Mouse (Mus musculus) layer of hippocampus, adult 8-10 months (tissue): ENCODE results near the gene Foxred1. TPM values are rescaled to one million over a fixed set of nuclear protein-coding genes. Genes with fewer than 3 reads are reported as not detected.

Experiments used
- DNase-seq, 2 experiments: peaks; one replicate each; pipeline ENCODE4 v3.0.0; 2022; ENCODE audit warnings: low spot score in 2 of 2
- total RNA-seq, 4 experiments: library from RNA; stranded (reverse); gene quantifications; 2 replicates each; pipeline ENCODE4 v1.2.4; 2022

The Foxred1 gene
- 10 to 100 TPM; 33.3 to 46.1 (median 38.3) TPM for total RNA-seq

- DNase-seq: peak; percentile 98 to 99
Measured at GRCm38 (mm10) chr9:35210542-35211474, at the start of gene Foxred1. TSS of gene Foxred1 (minus strand) at chr9:35211055.

DNA sequence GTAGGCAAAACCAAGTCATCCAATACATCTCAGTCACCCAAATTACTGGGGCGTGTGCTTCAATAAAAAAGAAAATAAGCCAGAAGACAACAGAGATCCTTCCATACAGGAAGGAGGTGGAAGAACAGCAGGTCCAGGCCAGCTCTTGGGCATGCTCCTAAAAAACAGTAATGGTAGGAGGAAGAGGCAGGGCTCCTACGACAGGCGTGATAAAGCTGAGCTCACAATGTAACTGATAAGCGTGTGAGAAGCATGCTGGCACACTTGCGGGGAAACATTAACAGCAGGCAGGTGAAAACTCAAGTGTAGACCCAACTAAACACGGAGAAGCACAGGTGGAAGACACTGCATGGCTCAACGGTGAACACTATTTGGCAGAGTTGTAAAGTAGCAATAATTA is 46.5 kb upstream of the Foxred1 start:
- DNase-seq: no peak

DNA sequence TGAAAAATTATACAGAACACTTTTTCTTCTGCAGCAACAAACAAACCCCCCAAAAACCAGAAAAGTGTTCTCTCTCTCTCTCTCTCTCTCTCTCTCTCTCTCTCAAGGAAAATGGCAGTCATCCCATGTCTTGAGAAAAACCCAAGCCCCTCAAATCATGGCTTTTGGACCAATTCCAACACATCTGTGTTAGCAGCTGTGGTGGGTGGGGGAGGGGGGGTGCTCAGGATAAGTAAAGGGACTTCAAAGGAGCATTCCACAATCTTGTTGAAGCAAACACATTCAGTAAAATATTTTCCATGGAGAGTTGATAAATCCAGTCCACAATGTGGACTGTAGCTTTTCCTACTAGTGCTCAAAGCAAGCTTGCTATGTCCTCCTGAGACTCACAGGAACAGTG is 38.6 kb upstream of the Foxred1 start:
- no peak for DNase-seq

DNA sequence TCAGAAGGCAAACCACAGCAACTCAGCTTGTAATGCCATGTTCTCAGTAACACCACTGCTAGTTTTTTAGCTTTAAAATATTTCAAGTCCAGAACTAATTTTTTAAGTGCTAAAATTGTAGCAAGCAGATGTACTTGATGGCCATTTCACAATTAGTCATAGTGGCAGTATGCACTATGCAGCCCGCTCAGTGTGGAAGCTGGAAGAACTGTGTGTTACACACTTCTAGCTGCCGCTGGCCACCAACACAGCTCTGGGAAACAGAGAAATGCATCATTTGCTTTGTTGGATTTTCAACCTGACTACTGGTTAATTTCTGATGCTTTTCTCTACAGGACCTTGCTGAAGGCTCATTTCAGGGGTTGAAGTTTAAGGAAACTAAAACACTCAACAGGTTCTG is 36.5 kb upstream of the Foxred1 start:
- no peak for DNase-seq

DNA sequence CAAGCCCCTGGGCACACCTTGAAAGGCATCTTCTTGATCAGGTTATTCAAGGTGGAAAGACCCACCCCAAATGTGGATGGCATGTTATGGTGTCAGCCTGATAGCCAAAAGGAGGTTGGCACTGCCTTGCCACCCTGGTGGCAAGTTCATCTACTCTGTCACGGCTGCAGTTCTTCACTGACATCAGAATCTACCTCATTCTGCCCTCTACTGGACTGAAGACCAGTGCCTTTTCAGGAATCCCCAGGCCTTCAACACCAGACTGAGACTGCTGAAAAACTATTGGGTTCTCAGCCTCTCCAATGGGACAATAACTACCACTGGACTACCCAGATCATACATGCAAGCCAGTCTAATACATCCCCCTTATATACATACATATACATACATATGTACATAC is 28.9 kb upstream of the Foxred1 start:
- no peak for DNase-seq

DNA sequence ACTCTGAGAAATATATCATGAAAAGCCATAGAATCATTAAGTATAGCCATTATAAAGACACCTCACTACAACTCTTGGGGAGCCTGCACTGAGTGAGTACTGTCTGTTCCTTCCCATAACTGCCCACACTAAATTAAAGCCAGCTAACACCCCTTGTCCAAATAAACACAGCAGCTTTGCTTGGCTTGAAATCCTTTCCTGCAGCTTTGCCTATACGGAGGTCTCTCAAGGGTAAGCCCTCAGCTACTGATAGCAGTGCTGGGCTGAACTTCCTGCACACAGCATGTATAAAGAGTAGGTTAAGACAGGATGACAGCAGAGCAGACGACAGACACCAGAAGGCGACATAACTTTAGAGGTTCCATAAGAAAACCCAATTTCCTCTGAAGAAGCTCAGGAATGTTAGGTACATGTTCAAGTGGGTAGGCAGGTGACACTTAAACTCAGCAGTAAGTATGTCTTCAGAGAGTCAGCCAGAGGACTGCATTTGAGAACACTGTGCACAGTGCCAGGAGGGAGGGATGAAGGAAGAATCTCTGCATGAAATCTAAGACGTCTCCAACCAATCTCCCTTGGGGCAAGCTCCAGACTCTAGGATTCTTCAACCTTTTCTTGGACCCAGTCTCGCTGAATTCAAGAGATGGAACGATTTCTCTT is 28.2 kb upstream of the Foxred1 start:
- DNase-seq: no peak

DNA sequence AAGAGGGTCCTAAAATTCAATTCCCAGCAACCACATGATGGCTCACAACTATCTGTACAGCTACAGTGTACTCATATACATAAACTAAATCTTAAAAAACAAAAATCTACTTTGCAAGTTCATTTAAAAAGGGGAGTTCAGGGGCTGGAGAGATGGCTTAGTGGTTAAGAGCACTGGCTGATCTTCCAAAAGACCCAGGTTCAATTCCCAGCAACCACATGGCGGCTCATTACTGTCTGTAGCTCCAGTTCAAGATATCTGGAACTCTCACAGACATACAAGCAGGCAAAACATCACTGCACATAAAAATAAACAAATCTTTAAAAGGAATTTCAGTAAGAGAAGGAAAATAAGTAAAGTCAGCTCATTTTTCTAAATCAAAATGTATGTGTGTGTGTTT is 27.5 kb upstream of the Foxred1 start:
- DNase-seq: no peak

- DNase-seq: no peak
Measured at GRCm38 (mm10) chr9:35235996-35236395, 25.1 kb upstream of the Foxred1 start.

DNA sequence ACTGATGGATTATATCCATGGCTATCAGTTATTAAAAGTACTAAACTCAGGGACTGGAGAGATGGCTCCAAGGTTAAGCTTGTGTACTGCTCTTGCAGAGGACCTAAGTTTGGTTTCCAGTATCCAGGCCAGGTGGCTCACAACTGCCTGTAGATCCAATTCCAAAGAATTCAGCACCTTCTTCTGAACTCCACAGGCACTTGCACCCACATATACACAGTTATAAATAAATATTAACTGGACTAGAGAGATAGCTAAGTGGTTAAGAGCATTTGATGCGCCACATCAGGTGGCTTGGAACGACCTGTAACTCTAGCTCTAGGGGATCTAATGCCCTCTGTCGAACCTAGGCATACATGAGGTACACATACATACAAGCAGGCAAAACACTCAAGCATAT is 17.8 kb upstream of the Foxred1 start:
- DNase-seq: no peak

DNA sequence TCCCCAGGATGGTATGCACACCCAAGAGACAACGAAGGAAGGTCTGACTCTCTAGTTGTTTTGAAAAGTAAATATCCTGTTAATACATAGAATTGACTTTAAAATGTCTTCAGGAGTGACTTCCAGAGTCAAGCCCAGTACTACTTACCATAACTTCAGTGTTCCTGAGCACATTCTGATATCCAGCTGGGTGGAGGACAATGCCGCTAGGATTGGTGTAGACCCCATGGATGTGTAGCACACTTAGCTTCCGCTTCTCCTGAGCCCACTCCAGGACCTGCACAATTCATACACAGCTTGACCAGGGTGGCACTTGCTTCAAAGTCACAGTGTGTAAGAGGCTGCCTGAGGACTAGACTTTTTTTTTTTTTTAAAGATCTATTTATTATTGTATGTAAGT is 12.6 kb upstream of the Foxred1 start:
- DNase-seq: no peak

GRCm38 (mm10) chr9:35217963-35218362 is 7.1 kb upstream of the Foxred1 start:
- no peak for DNase-seq

GRCm38 (mm10) chr9:35211573-35212511 is 987 bp upstream of the Foxred1 start:
- DNase-seq: no peak

DNA sequence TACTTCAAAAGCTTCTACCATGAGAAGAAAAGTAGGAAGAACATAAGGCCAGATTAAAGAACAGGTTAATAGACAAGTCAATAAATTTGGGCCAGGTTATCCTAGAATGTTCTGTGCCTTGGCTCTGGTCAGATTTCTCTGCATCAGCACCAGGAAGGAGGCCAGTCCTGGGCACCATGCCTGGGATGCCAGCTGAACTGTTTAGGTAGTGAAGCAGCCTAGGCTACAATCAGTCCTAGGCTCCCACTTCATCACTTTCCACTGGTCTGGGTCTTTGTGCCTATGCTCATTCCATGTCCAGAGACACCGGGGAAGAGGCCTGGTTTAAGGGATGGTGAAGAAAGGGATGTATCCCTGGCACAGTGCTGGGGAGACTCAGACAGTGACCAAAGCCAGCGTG is 6.4 kb downstream of the Foxred1 start:
- no peak for DNase-seq

GRCm38 (mm10) chr9:35203536-35203935 is 7.3 kb downstream of the Foxred1 start:
- DNase-seq: no peak

DNA sequence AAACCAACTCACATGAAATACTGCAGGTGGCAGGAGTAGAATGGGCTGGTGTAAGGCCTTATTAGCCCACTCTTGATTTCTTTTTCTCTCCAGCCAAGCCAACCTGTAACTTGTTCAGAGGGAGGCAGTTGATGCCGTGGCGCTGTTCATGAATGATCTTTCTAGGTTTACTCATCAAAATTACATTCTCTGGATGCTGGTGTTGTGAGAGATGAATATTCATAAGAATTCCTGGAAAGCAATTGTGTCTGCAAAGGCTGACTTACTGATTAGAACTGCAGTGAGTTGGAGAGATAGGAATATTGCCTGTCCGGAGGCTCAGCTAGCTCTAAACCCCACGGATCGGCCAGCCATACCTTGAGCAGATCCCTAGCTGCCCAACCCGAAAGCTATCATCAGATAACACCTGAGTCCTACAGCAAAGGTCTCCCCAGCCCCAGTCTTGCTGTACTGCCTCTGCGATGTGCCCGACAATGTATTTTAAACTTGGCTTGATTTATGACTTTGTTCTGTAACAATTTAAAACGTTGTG is 10.3 kb downstream of the Foxred1 start:
- DNase-seq: no peak

DNA sequence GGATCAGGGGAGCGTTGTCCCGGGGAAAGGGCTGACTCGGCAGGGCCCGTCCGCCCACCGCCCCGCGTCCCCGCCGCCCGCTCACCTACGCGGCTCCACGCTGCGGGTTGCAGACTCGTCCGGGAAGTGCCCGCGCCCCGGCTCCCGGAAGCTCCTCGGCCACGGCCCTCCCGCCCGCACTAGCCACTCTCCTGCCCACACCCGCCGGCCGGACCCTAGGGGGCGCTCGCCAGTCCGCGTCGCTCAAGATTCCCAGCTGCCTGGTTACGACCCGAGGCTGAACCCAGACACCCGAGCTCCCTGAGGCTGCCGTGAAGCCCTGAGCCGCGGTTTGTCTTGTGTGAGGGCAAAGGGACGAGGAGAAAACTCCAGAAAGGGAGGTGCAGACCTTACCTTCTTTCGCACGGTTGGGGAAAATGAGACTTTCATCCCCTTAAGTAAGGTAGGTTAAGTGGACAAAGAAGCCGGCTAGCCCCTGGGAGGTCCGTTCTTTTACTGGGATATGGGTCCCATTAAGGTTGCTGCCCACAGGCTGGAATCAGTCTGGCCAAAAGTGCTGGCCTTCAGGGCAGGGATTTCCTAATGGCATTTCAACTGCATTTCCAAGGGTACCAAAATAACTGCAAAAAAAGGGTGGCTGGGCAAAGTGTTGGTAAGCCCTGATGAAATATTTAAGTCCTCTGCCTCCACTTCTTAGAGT is 10.9 kb downstream of the Foxred1 start, which contains the start of the genes Srpr and Tirap:
Gene Srpr, plus strand, starts transcription at position 404 of the 700 bp plus-strand sequence.
Gene Tirap, minus strand, starts transcription at position 520 of the 700 bp plus-strand sequence.
- DNase-seq: peak; percentile 61 to 71

DNA sequence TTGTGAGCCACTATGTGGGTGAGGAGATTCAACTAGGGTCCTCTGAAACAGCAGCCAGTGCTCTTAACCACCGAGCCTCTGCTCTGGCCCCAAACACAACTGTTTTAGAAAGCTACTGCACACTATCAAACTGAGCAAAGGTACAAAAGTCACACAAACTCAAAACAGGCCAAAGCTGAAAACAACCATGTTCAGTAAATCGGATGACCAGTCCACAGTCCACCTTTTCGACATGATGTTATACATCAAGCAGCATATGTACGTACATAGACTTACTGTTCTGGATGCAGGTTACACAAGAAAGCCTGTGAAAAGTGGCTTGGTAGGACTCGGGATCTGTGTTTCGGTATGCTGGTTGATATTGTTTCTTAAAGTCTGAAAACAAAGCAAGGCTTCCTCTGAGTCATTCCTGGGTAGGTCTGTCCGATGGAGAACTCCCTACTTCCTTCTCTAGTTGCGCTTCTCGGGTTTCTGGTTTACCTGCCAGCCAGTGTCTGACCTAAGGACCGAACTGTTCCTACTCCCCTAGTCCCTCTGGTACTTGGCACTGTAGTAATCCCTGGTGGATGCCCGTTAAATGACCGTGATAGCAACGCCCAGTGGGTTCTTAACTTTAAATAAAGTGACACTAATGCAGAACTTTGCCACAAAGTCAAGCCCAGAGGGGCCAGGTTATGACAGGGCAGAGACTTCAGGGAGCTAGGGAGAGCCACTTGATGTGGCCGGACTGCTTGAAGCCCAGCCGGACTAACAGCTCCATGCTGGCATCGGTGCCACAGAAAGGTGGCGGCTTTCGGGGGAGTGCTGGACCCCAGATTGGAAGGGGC is 11.7 kb downstream of the Foxred1 start:
- no peak for DNase-seq

DNA sequence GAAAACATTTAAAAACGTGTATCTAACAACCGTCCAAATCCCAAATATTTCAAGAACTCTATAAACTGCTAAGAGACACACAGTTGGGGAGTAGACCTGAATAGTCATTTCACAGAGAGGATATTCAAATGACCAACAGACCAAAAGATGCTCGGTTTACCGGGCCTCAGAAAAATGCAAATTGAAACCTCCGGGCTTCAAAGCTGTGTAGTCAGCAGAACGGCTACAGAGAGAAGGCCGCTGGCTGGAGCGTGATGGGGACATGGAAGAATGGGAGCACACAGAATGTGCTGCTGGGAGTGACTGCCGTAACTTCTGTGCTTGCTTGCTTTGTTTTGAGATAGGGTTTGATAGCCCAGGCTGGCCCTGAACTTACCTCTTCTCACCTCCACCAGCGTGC is 12.5 kb downstream of the Foxred1 start:
- no peak for DNase-seq

DNA sequence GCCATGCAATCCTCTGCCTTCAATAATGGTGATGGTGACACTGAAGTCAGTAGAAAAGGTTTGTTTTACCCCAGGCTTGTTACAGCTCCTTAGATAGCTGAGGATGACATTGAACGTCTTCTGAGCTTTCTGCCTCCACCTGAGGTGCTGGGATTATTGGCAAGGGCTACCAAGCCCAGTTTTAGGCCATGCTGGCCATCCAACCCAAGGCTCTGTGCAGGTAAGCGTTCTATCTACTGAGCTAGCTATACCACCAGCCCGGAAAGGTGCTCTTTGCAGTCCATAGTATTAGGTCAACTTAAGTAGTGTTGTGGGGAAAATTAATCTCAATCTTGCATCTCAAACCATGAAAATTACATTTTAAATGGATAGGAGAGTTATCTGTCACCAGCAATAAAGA is 13.2 kb downstream of the Foxred1 start:
- DNase-seq: no peak

GRCm38 (mm10) chr9:35194048-35194447 is 16.8 kb downstream of the Foxred1 start:
- DNase-seq: no peak
